Mouse (Mus musculus) kidney, postnatal 10 days (tissue): ENCODE results near the gene Ccdc61.
"Not testable (repeated sequence)": the region's sequence is repeated elsewhere in the genome, so short reads cannot be mapped to it uniquely, and the experiment has no call there.

Experiments
- DNase-seq: peaks from one replicate; pipeline ENCODE4 v3.0.0; 2021; ENCODE audit warnings: mixed read lengths

Gene Ccdc61

GRCm38 (mm10) chr7:18909797-18910196 is 418 bp downstream of the Ccdc61 start:
- DNase-seq, result no peak

DNA sequence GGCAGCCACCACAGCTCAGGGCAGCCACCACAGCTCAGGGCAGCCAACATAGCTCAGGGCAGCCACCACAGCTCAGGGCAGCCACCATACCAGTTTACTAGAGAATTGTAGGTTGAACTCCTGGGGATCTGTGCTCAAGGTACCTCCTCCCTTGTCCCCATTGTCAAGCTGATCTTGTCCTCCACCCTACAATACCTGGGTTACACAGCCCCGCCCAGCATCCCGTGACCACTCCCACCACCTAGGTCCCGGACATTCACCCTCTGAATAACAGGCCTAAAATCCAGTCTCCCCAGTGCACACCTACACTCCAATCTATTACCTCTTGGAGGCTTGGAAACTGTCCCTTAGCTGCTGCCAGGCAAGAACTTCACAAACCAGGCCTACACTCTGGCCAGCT is 5.2 kb downstream of the Ccdc61 start:
- no peak for DNase-seq

DNA sequence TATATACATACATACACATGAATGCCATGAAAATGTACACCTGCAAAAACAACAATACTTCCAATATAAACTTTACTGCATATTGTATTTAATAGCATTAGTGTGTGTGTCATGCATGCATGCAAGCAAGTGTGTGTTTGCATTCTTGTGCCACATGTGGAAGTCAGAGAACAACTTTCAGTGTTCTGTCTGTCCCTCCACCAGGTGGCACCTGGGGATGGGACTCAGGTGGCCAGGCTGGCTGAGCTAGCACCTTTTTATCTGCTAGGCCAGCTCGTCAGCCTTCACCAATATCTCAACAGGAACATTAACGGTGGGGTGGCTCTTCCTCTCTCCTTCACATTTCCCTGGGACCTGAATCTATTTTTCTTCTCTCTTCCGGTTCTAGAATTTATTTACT is 7.7 kb downstream of the Ccdc61 start:
- no peak for DNase-seq

DNA sequence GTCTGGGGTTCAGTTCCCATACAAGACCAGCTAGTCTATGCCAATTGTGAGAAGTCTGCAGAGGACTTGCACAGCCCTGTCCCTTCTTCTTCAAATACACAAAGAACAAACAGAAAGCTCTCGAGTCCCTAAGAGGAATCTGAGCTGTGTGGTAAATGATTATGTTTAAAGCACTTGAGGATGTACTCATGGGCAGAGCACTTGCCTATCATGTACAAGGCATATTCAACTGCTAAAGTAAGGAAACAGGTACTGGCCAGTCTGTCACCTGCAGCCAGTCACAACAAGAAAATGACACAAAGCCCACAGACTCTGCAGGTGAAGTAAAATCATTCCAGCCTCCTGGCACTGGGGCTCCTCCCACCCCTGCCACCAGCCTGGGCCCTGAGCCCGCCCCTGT is 9.7 kb downstream of the Ccdc61 start:
- no peak for DNase-seq

- DNase-seq, result peak; percentile 75
Observed at GRCm38 (mm10) chr7:18896536-18896935, 13.7 kb downstream of the Ccdc61 start.

DNA sequence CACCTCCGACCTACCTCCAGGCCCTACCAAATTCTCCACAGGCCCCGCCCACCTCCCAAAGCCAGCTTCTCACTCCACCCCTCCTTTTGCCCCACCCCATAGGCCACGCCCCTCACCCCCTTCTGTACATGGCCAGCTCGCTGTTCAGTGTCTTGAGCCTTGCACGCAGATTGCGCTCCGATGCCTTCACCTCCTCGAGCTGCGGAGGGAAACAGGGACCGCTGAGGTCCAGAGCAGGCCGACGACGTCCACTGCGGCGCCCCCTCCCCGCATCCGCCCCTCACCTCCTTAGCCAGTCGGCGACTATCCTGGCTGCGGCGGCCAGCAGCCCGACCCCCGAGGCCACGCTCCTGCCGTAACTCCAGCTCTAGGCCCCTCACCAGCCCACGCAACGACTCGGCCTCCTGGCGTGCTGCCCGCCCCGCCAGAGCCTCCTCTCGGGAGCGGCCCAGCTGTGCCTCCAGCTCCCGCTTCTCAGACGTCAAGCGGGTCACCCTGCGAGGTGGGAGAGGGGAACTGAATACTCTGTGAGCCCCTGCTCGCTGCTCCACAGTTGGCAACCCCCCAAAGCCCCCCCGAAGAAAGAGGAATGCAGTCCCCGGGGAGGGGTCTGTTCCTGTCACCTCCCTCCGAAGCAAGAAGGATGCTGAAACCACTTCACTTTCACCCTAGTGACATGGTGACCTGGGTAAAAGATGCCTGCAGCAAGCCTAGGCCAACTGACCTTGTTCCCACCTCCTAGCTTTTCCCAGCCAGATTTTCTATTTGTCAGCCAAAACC is 16.4 kb downstream of the Ccdc61 start:
- DNase-seq, result peak; percentile 88

DNA sequence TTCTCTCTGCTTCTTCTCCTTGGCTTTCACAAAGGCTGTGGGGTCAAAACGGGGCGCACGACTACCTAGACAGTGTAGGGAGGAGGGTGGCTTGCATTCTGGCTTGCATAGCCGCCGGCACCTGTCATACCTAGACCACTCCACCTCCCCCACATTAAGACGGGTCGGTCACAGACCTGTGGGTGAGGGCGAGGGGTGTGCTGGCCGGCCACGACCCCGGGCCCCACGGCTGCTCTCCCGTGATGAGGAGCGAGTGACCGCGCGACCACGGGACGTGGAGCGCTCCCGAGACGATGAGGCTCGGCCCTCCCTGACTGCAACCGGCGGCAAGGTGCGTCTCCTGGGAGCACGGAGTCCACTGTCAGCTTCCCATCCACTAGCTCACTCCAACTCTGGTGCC is 17.2 kb downstream of the Ccdc61 start:
- DNase-seq, result no peak

DNA sequence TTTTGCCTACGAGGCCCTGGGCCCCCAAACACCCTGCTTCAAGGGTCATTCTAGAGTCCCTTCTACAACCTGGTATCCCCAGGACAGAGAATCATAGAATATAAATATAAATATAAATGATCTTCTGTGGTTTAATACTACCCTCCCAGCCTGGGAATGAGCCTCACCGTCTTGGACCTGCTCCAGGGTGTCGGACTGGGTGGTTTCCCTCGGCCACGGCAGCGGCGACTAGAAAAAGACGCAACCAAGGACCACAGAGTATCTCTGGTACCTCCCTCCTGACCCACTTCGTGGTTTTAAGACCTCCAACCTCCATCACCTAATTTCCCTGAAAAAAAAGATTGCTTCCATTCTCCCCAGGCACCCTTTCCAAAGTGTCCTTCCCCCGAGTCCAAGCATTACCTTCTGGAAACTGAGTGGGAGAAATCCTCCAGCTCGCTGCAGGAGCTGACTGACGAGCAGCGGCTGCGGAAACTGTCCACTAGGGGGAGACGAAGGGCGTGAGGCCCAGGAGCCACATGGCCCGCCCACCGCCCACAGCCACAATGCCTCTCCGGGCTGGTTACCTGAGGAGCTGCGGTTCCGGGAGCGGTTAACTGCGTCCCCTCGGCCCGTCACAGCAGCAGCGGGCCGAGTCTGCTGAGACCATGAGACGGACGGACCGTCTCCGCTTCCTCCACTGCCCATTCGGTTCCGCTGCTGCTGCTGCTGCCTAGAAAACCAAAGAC is 18.2 kb downstream of the Ccdc61 start:
- DNase-seq, result peak; percentile 93

- no peak for DNase-seq
Observed at GRCm38 (mm10) chr7:18890848-18891247, 19.4 kb downstream of the Ccdc61 start.

GRCm38 (mm10) chr7:18886963-18887362 is 23.3 kb downstream of the Ccdc61 start:
- DNase-seq, result no peak

DNA sequence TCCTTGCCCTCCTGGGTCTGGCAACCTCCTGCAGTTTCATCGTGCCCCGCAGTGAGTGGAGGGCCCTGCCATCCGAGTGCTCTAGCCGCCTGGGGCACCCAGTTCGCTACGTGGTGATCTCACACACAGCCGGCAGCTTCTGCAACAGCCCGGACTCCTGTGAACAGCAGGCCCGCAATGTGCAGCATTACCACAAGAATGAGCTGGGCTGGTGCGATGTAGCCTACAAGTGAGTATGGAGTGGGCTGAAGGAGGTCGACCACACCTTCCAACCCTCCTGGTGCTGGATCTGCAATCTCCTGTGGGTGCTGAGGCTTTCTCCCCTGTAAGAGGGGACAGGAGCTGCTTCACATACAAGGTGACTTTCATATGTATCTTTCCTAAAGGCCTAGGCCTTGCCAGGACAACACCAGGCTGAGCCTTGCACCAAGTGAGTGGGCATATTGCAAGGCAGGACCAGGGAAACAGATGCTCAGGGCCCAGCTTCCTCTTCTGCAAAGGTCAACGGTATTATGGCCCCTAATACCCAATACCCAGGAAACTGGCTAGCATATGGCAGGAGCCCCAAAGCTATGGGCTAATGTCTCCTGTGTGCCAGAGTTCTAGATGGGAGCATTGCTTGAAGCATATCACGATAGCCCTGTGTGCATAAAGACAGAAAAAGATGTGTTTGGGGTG is 25.3 kb downstream of the Ccdc61 start:
- DNase-seq, result no peak

DNA sequence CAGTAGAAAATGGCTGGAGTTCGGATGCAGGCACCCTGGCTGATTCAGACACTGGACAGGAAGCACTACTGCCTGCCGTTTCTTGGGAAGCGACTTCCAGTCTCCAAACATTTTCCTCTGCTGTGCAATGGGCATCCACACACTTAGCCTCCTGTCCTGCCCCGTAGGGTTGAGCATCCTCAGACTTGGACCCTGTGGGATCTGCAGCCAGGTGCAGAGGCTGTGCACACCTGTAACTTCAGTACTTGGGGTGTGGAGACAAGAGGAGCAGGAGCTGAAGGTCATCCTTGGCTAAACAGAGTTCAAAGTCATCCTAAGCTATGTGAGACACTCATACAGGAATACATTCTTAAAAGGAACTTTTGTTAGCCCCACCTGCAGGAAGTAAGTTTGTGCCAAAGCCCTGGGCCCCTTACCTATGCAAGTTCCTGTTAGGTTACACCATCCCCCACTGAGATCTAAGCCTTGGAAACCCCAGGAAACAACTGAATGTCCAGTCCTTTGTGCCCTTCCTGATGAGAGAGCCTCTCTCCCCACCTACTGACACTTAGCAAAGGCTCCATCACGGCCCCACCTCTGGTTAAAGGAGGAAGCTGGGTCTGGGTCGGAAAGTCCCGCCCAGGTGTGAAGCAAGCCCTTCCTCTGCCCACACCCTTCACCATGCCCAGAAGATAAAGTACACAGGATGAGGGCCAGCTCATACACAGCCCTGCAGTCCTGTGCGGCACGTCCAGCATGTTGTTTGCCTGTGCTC is 26.0 kb downstream of the Ccdc61 start:
- no peak for DNase-seq

DNA sequence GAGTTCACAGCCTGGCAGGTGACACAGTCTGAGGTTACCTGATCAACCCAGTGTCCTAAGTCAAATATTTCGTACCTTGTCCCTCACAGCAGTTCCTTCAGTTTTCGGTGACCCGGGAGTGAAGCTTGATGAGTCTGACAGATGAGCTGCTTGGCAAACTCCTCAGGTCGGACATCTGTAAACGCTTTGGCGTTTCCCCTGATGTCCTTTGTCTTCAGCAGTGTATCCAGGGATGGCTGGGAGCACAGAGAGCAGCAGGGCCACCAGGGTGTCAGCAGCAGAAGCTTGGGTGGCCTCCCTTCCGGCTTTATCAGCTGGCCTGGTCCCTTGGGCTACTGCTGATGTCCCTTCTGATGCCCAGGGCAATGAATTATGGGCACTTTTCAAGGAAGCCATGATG is 31.5 kb downstream of the Ccdc61 start:
- no peak for DNase-seq

GRCm38 (mm10) chr7:18875372-18875771 is 34.8 kb downstream of the Ccdc61 start:
- no peak for DNase-seq

- peak; percentile 85 for DNase-seq
Observed at GRCm38 (mm10) chr7:18873253-18873652, 37.0 kb downstream of the Ccdc61 start.

DNA sequence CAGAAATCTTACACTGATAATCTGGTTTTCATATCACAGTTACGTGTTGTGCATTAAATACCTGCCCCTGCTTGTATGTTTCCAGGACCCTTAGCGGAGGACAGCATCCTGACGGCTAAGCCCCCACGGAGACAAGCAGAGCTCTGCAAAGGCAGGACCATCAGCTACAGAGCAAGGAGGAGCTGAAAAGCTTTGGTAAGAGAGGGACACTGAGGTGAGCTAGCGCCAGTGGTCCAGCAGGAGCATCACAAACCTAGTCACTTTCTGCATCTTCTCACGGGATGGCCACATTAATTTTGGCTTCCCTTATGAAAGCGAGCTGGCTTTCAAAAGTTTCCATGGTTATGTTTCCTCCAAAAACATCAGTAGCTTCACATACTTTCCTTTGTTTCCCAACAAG is 37.4 kb downstream of the Ccdc61 start:
- DNase-seq, result no peak

DNA sequence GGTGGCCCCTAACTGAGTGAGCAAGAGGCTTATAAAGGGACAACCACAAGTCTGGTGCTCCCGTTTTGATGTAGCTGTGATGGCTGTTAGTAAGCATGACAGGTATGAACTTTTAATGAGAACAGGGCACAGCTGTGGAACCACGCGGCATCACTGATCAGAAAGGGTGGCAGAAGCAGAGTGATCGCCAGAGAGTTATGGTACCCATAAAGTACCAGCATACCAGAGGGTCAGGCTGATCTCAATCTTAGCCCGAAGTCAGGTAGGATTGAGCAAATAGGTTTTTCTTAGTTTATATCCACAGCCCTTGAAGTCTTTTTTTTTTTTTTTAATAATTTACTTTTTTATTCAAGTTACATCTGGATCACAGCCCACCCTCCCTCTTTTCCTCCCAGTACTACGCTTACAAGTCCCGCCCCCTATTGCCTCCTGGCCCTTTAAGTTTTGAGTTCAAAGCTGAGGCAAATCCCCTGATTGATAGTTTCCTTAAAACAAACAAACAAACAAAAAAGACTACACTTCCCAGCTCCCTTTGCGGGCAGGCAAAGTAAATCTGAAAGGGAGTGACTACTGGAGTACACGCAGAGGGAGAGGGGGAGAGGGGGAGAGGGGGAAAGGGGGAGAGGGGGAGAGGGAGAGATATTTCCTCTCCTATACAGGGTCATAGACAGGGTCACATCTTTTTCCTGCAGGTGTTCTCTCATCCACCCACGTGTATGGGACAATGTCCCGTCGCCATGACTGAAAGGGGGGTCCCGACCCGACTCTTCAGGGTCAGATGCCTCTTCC is 38.0 kb downstream of the Ccdc61 start:
- no peak for DNase-seq

DNA sequence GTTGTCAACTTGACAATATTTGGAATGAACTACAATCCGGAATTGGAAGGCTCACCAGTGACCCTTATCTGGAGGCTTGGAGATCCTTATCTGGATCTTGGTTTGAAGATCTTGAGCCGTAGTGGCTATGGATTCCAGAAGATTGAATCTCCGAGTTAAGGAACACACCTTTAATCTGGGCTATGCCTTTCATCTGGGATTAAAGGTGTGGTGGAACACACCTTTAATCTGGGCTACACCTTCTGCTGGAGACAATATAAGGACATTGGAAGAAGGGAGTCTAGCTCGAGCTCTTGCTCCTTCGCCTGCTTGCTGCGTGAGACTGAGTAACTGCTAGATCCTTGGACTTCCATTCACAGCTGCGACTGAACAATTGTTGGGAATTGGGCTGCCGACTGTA is 39.2 kb downstream of the Ccdc61 start, which contains the start of gene Pglyrp1:
Gene Pglyrp1 (plus strand): TSS at position 301 of the 400 bp plus-strand sequence.
- not testable (repeated sequence) for DNase-seq

GRCm38 (mm10) chr7:18868491-18868890 is 41.7 kb downstream of the Ccdc61 start:
- no peak for DNase-seq

DNA sequence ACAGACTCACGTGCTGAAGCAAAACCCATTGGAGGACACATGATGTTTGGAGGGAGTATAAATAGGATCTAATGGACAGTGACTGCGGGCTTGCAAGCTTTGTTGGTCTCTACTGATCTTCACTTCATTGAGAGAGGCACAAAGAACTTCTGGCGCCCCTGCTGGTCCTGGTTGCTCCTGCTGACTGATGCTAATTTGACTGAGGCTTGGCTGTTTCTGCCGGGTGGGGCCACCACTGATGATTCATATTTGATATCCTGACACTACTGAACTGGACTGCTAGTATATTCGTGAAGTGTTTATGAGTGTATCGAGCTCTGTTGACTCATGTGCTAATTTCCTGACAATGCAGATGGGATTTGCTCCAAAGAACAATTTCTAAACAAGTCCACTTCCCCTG is 47.4 kb downstream of the Ccdc61 start:
- no peak for DNase-seq

- peak; percentile 30 for DNase-seq
Observed at GRCm38 (mm10) chr7:18858310-18858916, 51.8 kb downstream of the Ccdc61 start.

DNA sequence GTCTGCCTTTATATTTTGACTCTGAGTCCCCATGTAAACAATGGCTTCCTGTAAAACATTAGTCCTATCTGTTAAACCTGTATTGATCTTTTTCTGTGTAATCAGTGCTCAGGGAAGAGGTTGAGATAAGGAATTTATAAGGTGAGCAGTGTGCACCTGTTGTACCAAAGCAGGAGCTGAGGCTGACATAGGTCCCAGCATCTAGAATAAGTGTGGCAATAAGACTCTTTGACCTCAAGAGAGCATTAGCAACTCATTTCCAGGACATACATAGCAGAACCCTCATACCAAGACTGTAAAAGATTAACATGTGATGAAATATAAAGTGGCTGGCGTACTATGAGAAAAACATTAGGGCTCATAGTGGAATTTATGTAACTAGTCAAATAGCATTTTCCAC is 61.8 kb downstream of the Ccdc61 start:
- no peak for DNase-seq
